Mouse (Mus musculus): Measurements from ENCODE around the gene Spib. TPM values are rescaled to one million over a fixed set of nuclear protein-coding genes. Genes with fewer than 3 reads are reported as not detected.

Spib gene
- polyA plus RNA-seq, 1 experiment from 2014 or later: not detected

GRCm38 (mm10) chr7:44530507-44530906 lies 1.4 kb downstream of the Spib start:
- H3K27me3 ChIP-seq (ENCODE audit: low read depth, poor library complexity, severe bottlenecking): peaks cover 48% of the 10 kb centered on the region
- H3K9me3 ChIP-seq (replicated peaks): no peaks in the 10 kb centered on the region
- WGBS: 85% methylated on average over 3 of the region's 3 CpGs
- no peak overlapping the region for H3K4me3 ChIP-seq
- DNase-seq (ENCODE audit: low spot score): no peak
- no peak overlapping the region for H3K27ac ChIP-seq
- peaks cover 18% of the 10 kb centered on the region for H3K4me1 ChIP-seq
- peaks cover 37% of the 10 kb centered on the region for H3K36me3 ChIP-seq

GRCm38 (mm10) chr7:44529518-44529917 lies 2.4 kb downstream of the Spib start:
- H3K27ac ChIP-seq: no peak overlapping the region
- DNase-seq (ENCODE audit: low spot score): no peak
- peaks cover 22% of the 10 kb centered on the region for H3K4me1 ChIP-seq
- H3K4me3 ChIP-seq: no peak overlapping the region
- WGBS: 66% methylated on average over 5 of the region's 5 CpGs
- H3K27me3 ChIP-seq (ENCODE audit: low read depth, poor library complexity, severe bottlenecking): peaks cover 57% of the 10 kb centered on the region
- H3K9me3 ChIP-seq (replicated peaks): no peaks in the 10 kb centered on the region
- H3K36me3 ChIP-seq: peaks cover 27% of the 10 kb centered on the region

DNA sequence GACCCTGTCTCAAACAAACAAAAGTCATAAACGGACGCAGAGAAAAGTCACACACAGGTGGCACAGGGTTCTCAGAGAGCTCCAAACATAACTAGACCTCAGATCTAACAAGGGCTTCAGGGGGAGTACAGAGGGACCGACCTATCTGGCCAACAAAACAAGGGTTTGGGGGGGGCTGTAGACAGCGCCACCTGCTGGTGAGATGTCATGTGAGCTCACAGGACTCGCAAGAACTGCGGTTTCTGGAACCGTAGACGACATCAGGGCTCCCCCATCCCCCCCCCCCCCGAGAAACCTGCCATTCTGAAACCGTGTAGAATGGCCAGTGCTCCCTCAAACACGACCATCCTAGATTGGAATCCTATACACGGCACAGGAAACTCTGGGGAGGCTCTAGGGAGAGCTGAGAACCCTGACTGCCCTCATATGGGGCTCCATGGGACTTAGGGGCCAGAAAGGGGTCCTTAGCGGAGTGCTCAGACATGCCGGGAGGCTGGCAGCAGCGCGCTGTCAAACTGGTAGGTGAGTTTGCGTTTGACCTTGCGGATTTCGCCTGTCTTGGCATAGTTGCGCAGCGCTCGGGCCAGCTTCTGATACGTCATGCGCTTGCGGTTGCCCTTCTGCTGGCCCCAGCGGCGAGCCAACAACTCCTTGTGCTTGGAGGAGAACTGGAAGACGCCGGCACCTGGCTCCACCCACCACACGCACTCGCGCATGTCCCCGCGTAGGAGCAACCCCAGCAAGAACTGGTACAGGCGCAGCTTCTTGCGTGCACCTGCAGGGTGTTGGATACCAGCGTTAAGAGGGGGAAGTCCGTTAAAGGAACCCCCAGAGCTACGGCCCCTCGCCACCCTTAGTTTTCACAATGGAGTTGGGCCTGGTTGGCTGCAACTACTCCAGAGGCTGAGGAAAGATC lies 4.1 kb downstream of the Spib start:
- peaks cover 75% of the 10 kb centered on the region for H3K27me3 ChIP-seq (ENCODE audit: low read depth, poor library complexity, severe bottlenecking)

DNA sequence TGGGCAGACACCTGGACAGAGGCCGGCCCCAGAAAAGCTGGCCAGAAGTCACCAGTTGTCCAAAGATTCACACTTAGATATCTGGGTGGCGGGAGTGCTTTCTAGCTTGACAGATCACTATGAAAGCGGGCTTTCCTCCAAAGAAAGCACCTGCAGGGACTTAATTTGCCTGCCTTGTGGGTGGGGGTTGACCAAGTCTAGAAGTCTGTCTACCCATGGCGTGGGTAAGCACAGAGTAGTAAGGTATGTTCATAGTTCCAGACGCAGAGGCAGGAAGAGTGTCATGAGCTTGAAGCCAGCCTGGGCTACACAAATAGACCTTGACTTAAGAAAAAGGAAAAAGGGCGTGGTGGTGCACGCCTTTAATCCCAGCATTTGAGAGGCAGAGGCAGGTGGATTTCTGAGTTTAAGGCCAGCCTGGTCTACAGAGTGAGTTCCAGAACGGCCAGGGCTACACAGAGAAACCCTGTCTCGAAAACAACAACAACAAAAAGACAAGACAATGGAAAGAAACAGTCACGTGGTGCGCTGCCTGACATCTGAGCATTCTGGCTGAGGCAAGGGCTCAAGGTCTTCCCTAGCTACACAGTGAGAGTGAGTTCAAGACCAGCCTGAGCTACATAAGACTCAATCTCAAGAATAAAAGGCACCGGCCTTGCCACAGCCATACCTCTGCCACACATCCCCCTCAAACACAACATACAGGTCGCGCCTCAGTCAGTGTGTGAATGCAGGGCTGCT lies 5.3 kb downstream of the Spib start:
- Histone ChIP-seq H3K27me3 (ENCODE audit: low read depth, poor library complexity, severe bottlenecking) (peaks cover 87% of the 10 kb centered on the region), H3K36me3 (no peaks in the 10 kb centered on the region), H3K9me3 (replicated peaks) (no peaks in the 10 kb centered on the region), H3K27ac (no peak overlapping the region), H3K4me3 (no peak overlapping the region), H3K4me1 (peaks cover 23% of the 10 kb centered on the region)
- no peak for DNase-seq (ENCODE audit: low spot score)
- WGBS: 89% methylated on average over 14 of the region's 14 CpGs

More for the DNA sequence above, 4.1 kb downstream of the Spib start:
- no peaks in the 10 kb centered on the region for H3K9me3 ChIP-seq (replicated peaks)
- H3K4me3 ChIP-seq: peak overlapping the region; percentile 45
- peak; percentile 81 for DNase-seq (ENCODE audit: low spot score)
- peaks cover 22% of the 10 kb centered on the region for H3K4me1 ChIP-seq
- peaks cover 9% of the 10 kb centered on the region for H3K36me3 ChIP-seq
- WGBS: 8% methylated on average over 40 of the region's 40 CpGs
- H3K27ac ChIP-seq: 0 out of 2 replicates have a peak overlapping the region, but pooled peaks have one; percentile 42

GRCm38 (mm10) chr7:44525126-44525832 lies 6.6 kb downstream of the Spib start:
- peaks cover 98% of the 10 kb centered on the region for H3K27me3 ChIP-seq (ENCODE audit: low read depth, poor library complexity, severe bottlenecking)
- H3K9me3 ChIP-seq (replicated peaks): no peaks in the 10 kb centered on the region
- DNase-seq (ENCODE audit: low spot score): no peak
- H3K27ac ChIP-seq: no peak overlapping the region
- peak overlapping the region; percentile 14; the same call in 1 of the 2 replicates for H3K4me3 ChIP-seq
- WGBS: 20% methylated on average over 22 of the region's 22 CpGs
- peaks cover 22% of the 10 kb centered on the region for H3K4me1 ChIP-seq
- H3K36me3 ChIP-seq: no peaks in the 10 kb centered on the region

GRCm38 (mm10) chr7:44524502-44524901 lies 7.4 kb downstream of the Spib start, which contains the start of gene Mybpc2:
Gene Mybpc2, minus strand, starts transcription at chr7:44524656.
- H3K27me3 ChIP-seq (ENCODE audit: low read depth, poor library complexity, severe bottlenecking): peaks cover 95% of the 10 kb centered on the region
- 25% methylated on average over 12 of the region's 12 CpGs for WGBS
- H3K27ac ChIP-seq: no peak within 1 kb of the TSS
- DNase-seq (ENCODE audit: low spot score): no peak
- H3K9me3 ChIP-seq (replicated peaks): no peaks in the 10 kb centered on the region
- peak within 1 kb of the TSS; percentile 14; the same call in 1 of the 2 replicates for H3K4me3 ChIP-seq
- H3K36me3 ChIP-seq: no peaks in the 10 kb centered on the region
- H3K4me1 ChIP-seq: peaks cover 22% of the 10 kb centered on the region

DNA sequence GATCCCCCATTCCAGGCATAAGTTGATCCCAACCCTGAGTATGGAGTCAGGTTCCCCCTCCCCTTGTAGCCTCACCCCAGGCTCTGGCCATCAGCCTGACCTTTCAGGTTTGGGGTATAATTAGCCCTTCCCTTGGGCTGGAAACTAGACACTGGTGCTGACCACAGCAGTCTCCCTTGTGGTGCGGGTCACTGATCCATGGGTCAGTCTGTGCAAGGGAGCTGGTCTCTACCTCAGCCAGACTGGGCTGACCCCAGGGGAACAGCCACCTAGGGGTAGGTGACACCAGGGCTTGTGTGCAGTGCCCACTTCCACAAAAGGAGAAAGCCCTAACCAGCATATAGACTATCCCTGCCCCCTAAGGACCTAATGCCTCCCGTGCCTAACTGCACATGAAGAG lies 8.8 kb downstream of the Spib start:
- H3K9me3 ChIP-seq (replicated peaks): no peaks in the 10 kb centered on the region
- no peak for DNase-seq (ENCODE audit: low spot score)
- peaks cover 84% of the 10 kb centered on the region for H3K27me3 ChIP-seq (ENCODE audit: low read depth, poor library complexity, severe bottlenecking)
- peaks cover 21% of the 10 kb centered on the region for H3K4me1 ChIP-seq
- H3K36me3 ChIP-seq: no peaks in the 10 kb centered on the region
- 76% methylated on average over 2 of the region's 2 CpGs for WGBS
- H3K4me3 ChIP-seq: no peak overlapping the region
- H3K27ac ChIP-seq: no peak overlapping the region

GRCm38 (mm10) chr7:44521710-44522109 lies 10.2 kb downstream of the Spib start:
- 3% methylated on average over 20 of the region's 20 CpGs for WGBS
- Histone ChIP-seq H3K4me3 (peak overlapping the region; percentile 29), H3K27me3 (ENCODE audit: low read depth, poor library complexity, severe bottlenecking) (peaks cover 70% of the 10 kb centered on the region), H3K4me1 (peaks cover 14% of the 10 kb centered on the region), H3K36me3 (no peaks in the 10 kb centered on the region), H3K9me3 (replicated peaks) (no peaks in the 10 kb centered on the region), H3K27ac (no peak overlapping the region)
- peak; percentile 69 for DNase-seq (ENCODE audit: low spot score)

DNA sequence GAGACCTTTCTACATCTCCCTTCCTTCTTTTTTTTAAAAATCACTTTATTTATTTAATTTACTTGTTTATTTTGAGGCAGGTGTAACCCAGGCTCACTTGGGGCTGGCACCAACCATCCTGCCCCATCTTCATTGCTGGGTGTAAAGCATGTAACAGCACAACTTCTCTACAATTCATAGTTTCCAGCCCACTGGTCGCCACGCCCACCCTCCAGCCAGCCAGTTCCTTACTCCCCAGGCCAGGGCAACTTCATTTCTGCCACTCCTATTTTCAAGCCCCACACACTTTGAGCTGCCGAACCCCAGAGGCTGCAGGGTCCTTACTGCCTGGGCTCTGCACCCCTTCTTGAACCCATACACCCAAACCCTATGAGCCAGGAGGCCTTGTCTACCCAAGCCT lies 10.9 kb downstream of the Spib start:
- Histone ChIP-seq H3K4me3 (no peak overlapping the region), H3K27me3 (ENCODE audit: low read depth, poor library complexity, severe bottlenecking) (peaks cover 69% of the 10 kb centered on the region), H3K27ac (no peak overlapping the region), H3K4me1 (peaks cover 14% of the 10 kb centered on the region), H3K9me3 (replicated peaks) (no peaks in the 10 kb centered on the region), H3K36me3 (no peaks in the 10 kb centered on the region)
- WGBS: 66% methylated on average over 3 of the region's 3 CpGs
- DNase-seq (ENCODE audit: low spot score): no peak

DNA sequence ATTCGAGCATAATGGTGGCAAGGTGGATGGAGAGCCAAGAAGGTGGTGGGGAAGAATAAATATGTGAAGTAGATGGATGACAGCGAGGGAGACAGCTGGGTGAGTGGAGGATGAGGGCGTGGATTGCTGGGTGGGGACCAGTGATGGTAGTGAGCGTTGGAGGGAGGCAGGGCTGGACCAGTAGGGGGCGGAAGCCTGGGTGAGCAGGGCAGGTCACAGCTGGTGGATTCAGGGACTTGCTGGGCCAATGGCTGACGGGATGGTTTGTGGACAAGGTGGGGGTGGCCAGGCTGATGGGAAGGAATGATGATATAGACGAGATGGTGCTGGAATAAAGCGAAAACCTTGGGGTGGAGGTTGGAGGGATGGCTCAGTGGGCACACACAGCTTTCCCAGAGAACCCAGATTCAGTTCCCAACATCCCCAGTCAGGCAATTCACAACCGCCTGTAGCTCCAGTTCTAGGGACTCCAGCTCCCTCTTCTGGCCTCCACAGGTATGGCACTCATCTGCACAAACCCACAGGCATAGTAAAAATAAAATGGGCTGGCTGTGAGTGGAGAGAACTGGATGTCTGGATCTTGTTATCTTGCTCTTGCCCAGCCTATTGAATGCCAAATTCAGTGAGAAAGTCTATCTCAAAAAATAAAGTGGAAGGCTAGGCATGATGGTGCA lies 12.5 kb downstream of the Spib start:
- no peak overlapping the region for H3K27ac ChIP-seq
- DNase-seq (ENCODE audit: low spot score): no peak
- H3K27me3 ChIP-seq (ENCODE audit: low read depth, poor library complexity, severe bottlenecking): peaks cover 52% of the 10 kb centered on the region
- H3K9me3 ChIP-seq (replicated peaks): no peaks in the 10 kb centered on the region
- H3K4me1 ChIP-seq: peaks cover 4% of the 10 kb centered on the region; the same call in 1 of the 2 replicates
- no peak overlapping the region for H3K4me3 ChIP-seq
- WGBS: 64% methylated on average over 9 of the region's 9 CpGs
- H3K36me3 ChIP-seq: no peaks in the 10 kb centered on the region

GRCm38 (mm10) chr7:44507491-44507890 lies 24.4 kb downstream of the Spib start:
- Histone ChIP-seq H3K36me3 (no peaks in the 10 kb centered on the region), H3K4me1 (no peaks in the 10 kb centered on the region), H3K27ac (no peak overlapping the region), H3K9me3 (replicated peaks) (no peaks in the 10 kb centered on the region), H3K4me3 (no peak overlapping the region), H3K27me3 (ENCODE audit: low read depth, poor library complexity, severe bottlenecking) (peaks cover 22% of the 10 kb centered on the region)
- no peak for DNase-seq (ENCODE audit: low spot score)

DNA sequence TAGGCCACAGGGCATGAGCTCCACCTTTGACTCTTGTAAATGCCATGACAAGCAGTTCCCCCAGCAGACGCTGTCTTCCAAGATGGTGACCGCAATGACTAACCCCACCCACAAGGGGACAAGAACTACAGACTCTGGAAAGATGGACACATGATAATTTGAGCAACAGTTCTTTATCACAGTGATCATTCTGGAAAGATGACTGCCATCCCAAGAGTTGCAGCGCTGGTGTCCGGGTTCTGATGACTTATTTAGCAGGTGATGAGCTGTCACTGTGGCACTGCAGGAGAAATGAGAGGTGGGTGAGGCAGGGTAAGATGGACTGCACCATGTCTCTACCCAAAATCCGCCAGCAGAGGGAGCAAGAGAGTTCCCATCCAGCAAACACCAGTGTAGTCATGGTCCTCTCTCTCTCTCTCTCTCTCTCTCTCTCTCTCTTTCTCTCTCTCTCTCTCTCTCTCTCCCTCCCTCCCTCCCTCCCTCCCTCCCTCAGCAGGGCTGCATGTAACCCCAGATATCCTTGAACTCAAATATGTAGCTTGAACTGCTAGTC lies 30.2 kb downstream of the Spib start:
- DNase-seq (ENCODE audit: low spot score): peak; percentile 80

More for the DNA sequence above, 30.2 kb downstream of the Spib start:
- 44% methylated on average over 5 of the region's 5 CpGs for WGBS
- Histone ChIP-seq H3K27me3 (ENCODE audit: low read depth, poor library complexity, severe bottlenecking) (peaks cover 22% of the 10 kb centered on the region), H3K4me1 (peaks cover 11% of the 10 kb centered on the region), H3K36me3 (no peaks in the 10 kb centered on the region), H3K4me3 (no peak overlapping the region), H3K27ac (no peak overlapping the region), H3K9me3 (replicated peaks) (no peaks in the 10 kb centered on the region)

Data from limb, embryonic 10.5 days (tissue).